Mouse (Mus musculus) ES-Bruce4 (cell line): ENCODE results near the gene Gm10282.

Experiments
- CTCF ChIP-seq: IDR thresholded peaks from one replicate; pipeline ENCODE4 v1.8.1; 2011; ENCODE audit warnings: low read depth, low read length
- EP300 ChIP-seq: IDR thresholded peaks from 2 replicates; pipeline ENCODE4 v1.6.1; 2011; ENCODE audit warnings: low read depth, low read length; ENCODE audit not compliant: insufficient read depth

DNA sequence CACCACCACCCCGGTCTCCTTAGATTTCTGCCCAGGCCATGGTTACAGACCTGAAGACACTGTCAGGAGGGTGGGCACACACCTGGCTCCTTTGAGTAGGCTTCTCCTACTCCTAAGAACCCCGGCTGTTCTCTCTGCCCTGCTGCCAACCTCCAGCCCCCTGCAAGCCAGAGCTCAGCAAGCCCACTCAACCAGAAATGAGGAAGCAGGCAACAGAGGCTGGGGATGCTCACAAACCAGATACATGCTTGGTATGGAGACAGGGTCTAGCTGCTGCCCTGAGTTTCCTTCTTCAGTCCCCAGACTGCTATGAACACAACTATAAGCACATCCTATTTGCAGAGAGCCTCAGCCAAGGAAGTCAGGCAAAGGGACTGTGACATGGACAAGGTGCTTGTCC, 43.1 kb upstream of the Gm10282 start:
- TF ChIP-seq CTCF (no peak), EP300 (no peak)
